Mouse (Mus musculus): ENCODE measurements around the gene Fignl1. TPM values are rescaled to one million over a fixed set of nuclear protein-coding genes. Genes with fewer than 3 reads are reported as not detected.

The Fignl1 gene
- polyA plus RNA-seq, 1 experiment from 2014 or later = 23.6 TPM

DNA sequence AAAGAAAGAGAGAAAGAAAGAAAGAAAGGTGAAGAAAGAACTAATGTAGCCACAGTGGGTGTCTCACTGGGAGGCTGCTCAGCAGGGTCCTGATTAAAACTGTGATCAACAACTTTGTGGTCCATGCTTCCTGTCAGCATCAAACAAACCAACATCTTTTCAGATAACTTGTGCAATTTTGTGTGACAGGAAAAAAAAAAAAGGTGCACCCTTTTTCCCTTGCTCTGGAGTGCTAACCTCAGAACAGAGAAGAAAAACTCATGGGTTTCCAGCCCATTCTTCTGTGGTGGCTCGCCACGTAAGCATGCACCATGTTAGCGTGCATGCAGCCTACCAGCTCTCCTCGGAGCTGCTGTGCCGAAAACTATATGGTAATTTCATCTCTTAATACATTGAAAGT, 67.2 kb downstream of the Fignl1 start:
- H3K4me2 ChIP-seq (replicated peaks) = no peak overlapping the region
- H3K9ac ChIP-seq (replicated peaks) = no peak overlapping the region
- H3K4me1 ChIP-seq (replicated peaks) = no peaks in the 10 kb centered on the region
- no peak overlapping the region for H3K4me3 ChIP-seq (replicated peaks)
- no peaks in the 10 kb centered on the region for H3K9me3 ChIP-seq
- no peaks in the 10 kb centered on the region for H3K27me3 ChIP-seq
- H3K36me3 ChIP-seq = no peaks in the 10 kb centered on the region
- 92% methylated on average over 5 of the region's 5 CpGs for WGBS
- no peak overlapping the region for H3K27ac ChIP-seq
- no peak for ATAC-seq

DNA sequence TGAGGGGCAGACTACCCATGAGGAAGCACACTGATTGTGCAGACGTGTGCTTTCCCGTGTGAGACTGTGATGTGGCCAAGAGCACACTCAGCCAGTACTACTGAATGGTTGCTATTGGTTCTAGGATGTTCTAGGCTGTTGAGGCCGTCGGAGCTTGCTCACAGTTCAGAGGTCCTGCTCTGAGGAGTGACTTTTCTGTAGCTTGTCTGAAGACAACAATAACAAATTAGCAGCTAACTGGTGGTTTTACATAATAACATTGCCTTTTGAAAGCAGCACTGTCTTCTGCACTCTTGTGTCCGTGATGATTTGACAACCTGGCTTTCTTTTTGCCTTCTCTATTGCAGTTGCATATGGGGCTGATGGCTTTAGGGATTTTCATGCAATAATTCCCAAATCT, 68.2 kb downstream of the Fignl1 start:
- no peaks in the 10 kb centered on the region for H3K9me3 ChIP-seq
- no peaks in the 10 kb centered on the region for H3K36me3 ChIP-seq
- H3K4me3 ChIP-seq (replicated peaks) = no peak overlapping the region
- no peak overlapping the region for H3K4me2 ChIP-seq (replicated peaks)
- H3K27me3 ChIP-seq = no peaks in the 10 kb centered on the region
- no peaks in the 10 kb centered on the region for H3K4me1 ChIP-seq (replicated peaks)
- H3K9ac ChIP-seq (replicated peaks) = no peak overlapping the region
- ATAC-seq = no peak
- no peak overlapping the region for H3K27ac ChIP-seq
- 84% methylated on average over 5 of the region's 5 CpGs for WGBS

DNA sequence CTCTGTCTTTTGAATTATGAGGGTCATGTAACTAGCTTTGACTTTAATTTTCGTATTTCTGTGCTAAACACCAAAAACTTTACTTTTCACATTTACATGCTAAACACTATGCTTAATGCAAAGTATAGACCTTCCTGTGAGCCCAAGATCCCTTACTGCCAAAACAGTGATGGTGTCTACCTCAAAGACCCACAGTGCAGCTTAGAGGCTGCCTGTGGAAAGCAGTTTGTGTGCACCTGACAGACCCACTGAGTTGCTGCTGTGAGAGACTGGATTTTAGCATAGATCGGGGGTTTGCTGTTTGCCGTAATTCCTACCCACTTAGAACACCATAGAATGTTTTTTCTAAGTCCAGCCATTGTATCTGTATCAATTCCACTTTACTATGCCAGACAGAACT, 69.7 kb downstream of the Fignl1 start:
- WGBS = 90% methylated on average over 3 of the region's 3 CpGs
- ATAC-seq = no peak
- no peak overlapping the region for H3K4me3 ChIP-seq (replicated peaks)

DNA sequence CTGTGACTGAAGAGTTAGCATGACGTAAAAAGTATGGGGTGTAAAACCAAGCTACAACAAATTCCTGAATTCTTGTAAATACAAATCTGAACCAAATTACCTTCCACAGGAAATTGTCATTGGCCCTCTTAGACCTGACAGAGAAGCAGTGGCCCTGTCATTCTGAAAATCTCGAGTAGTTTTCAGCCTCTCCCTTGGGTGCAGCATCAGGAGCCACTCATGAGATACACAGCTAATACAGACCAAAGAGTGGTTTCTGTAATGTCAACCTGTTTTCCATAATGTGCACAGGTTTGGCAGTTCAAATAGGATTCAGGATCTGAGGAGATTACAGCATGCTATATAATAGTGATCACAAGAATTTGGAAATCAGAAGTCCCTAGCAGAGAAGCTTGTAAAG, 71.2 kb downstream of the Fignl1 start:
- no peaks in the 10 kb centered on the region for H3K36me3 ChIP-seq
- ATAC-seq = no peak
- WGBS = 61% methylated on average over 2 of the region's 2 CpGs
- no peak overlapping the region for H3K27ac ChIP-seq
- H3K4me3 ChIP-seq (replicated peaks) = no peak overlapping the region
- no peaks in the 10 kb centered on the region for H3K9me3 ChIP-seq
- no peaks in the 10 kb centered on the region for H3K4me1 ChIP-seq (replicated peaks)
- H3K4me2 ChIP-seq (replicated peaks) = no peak overlapping the region
- no peak overlapping the region for H3K9ac ChIP-seq (replicated peaks)
- H3K27me3 ChIP-seq = no peaks in the 10 kb centered on the region

More for the DNA sequence above, 69.7 kb downstream of the Fignl1 start:
- Histone ChIP-seq H3K9ac (replicated peaks) (no peak overlapping the region), H3K9me3 (no peaks in the 10 kb centered on the region), H3K27me3 (no peaks in the 10 kb centered on the region), H3K4me2 (replicated peaks) (no peak overlapping the region), H3K36me3 (no peaks in the 10 kb centered on the region), H3K4me1 (replicated peaks) (no peaks in the 10 kb centered on the region), H3K27ac (no peak overlapping the region)

Other genes starting within 250 kb of the Fignl1 start
- gene 4930512M02Rik, start 181.1 kb downstream of the Fignl1 start, polyA plus RNA-seq (2015; fragmentation: Nextera tagmentation; extraction: Ambion mirVana) = not detected in 2 replicates
- 0.81 and 1.2 TPM in 2 replicates for gene Ikzf1, start 124.0 kb downstream of the Fignl1 start, polyA plus RNA-seq (2015; fragmentation: Nextera tagmentation; extraction: Ambion mirVana)
- gene Ddc, start 89.2 kb upstream of the Fignl1 start, polyA plus RNA-seq (2015; fragmentation: Nextera tagmentation; extraction: Ambion mirVana) = 17.8 and 43.0 TPM in 2 replicates
- gene Grb10, start 229.7 kb upstream of the Fignl1 start, polyA plus RNA-seq (2015; fragmentation: Nextera tagmentation; extraction: Ambion mirVana) = 132 and 149 TPM in 2 replicates